Mouse (Mus musculus) monocyte, adult 59 days (primary cell): ENCODE results near the gene Vmn1r226. TPM values are rescaled to one million over a fixed set of nuclear protein-coding genes. Genes with fewer than 3 reads are reported as not detected.

Experiments
- total RNA-seq, 2 experiments: library from RNA; stranded (reverse); gene quantifications; one replicate each; pipeline ENCODE4 v1.2.4; 2023

Gene Vmn1r226
- total RNA-seq = not detected

DNA sequence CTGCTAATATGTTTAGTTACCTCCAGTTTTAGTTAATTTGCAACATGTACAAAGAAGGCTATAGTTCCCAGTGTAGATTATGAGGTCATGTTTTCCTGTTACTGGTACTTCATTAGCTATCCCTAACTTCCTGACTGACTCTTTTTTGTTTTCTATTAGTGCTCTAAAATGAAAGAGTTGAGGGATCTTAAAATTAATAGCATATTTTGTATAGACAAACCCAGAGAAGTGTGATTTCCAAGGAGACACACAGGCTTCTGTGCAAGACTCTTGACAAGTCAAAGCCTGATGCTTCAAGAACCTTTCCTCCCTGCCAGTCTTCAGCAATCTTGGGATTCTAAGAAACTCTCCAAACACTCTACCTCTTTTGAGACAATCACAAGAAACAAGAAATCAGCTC, at the start of gene Vmn1r226:
TSS of gene Vmn1r226 (plus strand) at position 301 of the 400 bp plus-strand sequence.

DNA sequence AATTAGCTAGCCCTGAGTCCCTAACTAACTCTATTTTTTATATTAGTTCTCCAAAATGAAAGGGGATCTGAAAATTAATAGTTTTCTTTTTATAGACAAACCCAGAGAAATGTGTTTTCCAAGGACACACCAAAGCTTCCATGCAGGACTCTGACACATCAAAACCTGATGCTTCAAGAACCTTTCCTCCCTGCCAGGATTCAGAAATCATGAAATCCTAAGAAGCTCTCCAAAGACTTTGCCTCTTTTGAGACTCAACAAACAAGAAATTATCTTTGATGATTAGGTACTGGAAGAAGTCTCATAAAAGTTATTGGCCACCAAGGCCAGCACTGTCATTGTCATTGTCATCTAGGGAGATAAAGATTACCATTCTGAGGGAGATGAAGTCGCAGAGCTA, 46.9 kb downstream of the Vmn1r226 start, which contains the start of gene Vmn1r227:
TSS of gene Vmn1r227 (plus strand) at position 301 of the 400 bp plus-strand sequence.

Other genes with a start within 250 kb of the Vmn1r226 start
- gene Vmn2r108, start 201.5 kb upstream of the Vmn1r226 start, total RNA-seq = under 1 TPM; 0.05 to 0.06 TPM
- not detected for gene Vmn1r225, start 184.7 kb upstream of the Vmn1r226 start, total RNA-seq
- not detected for gene Vmn2r109, start 118.1 kb upstream of the Vmn1r226 start, total RNA-seq
- not detected for gene Vmn2r110, start 86.4 kb upstream of the Vmn1r226 start, total RNA-seq
- not detected for gene Fpr-rs3, start 58.0 kb upstream of the Vmn1r226 start, total RNA-seq
- gene Vmn1r227, start 47.0 kb downstream of the Vmn1r226 start, total RNA-seq = not detected
- not detected for gene Vmn1r228, start 103.3 kb downstream of the Vmn1r226 start, total RNA-seq
- gene Vmn1r229, start 128.7 kb downstream of the Vmn1r226 start, total RNA-seq = not detected
- gene Vmn1r230, start 157.6 kb downstream of the Vmn1r226 start, total RNA-seq = not detected
- gene Vmn1r231, start 222.2 kb downstream of the Vmn1r226 start, total RNA-seq = not detected
- gene Vmn1r232, start 236.9 kb downstream of the Vmn1r226 start, total RNA-seq = not detected